Mouse (Mus musculus) G1E (cell line): ENCODE results near the gene Tbcel. TPM values are rescaled to one million over a fixed set of nuclear protein-coding genes. Genes with fewer than 3 reads are reported as not detected.

ENCODE experiments used
- ATAC-seq: 2 replicates; pipeline ENCODE4 v1.8.0; 2016; ENCODE audit warnings: mild to moderate bottlenecking; ENCODE audit not compliant: insufficient number of reproducible peaks, poor library complexity, low FRiP score, severe bottlenecking; ENCODE audit errors: extremely low read depth
- DNase-seq: peaks from one replicate; pipeline ENCODE4 v3.0.0; 2012; ENCODE audit warnings: low spot score
- H3K27me3 ChIP-seq: 2 replicates; pipeline ENCODE4 v1.6.1; 2012; ENCODE audit warnings: mild to moderate bottlenecking, low read length, inconsistent platforms; ENCODE audit not compliant: insufficient read depth
- H3K36me3 ChIP-seq: replicated peaks from 2 replicates; pipeline ENCODE3; 2012; ENCODE audit warnings: mild to moderate bottlenecking, inconsistent platforms
- H3K4me1 ChIP-seq: 2 replicates; pipeline ENCODE4 v1.6.1; 2012; ENCODE audit warnings: low read depth, low read length, inconsistent platforms, mixed read lengths; ENCODE audit not compliant: insufficient read depth
- H3K4me3 ChIP-seq: 2 replicates; pipeline ENCODE4 v1.5.1; 2012; ENCODE audit warnings: low read depth, mild to moderate bottlenecking, inconsistent platforms, low read length, moderate library complexity, mixed read lengths
- H3K9me3 ChIP-seq: replicated peaks from 2 replicates; pipeline ENCODE4 v1.6.1; 2012; ENCODE audit warnings: inconsistent platforms
- CTCF ChIP-seq: IDR thresholded peaks from 2 replicates; pipeline ENCODE4 v1.5.1; 2012; ENCODE audit warnings: low read depth, low read length, inconsistent platforms, mixed read lengths
- GATA1 ChIP-seq: IDR thresholded peaks from 2 replicates; pipeline ENCODE4 v1.6.1; 2012; ENCODE audit warnings: borderline replicate concordance, low read length, inconsistent platforms, mixed read lengths
- GATA2 ChIP-seq: IDR thresholded peaks from 2 replicates; pipeline ENCODE4 v1.6.1; 2012; ENCODE audit warnings: low read depth, low read length, inconsistent platforms, borderline replicate concordance
- POLR2AphosphoS5 ChIP-seq: IDR thresholded peaks from 2 replicates; pipeline ENCODE4 v1.6.1; 2012; ENCODE audit warnings: low read depth, low read length, inconsistent platforms; ENCODE audit not compliant: insufficient replicate concordance
- TAL1 ChIP-seq: conservative IDR thresholded peaks from 2 replicates; pipeline ENCODE4 v1.6.1; 2012; ENCODE audit warnings: low read depth, low read length, inconsistent platforms, mixed read lengths
- polyA plus RNA-seq: library from polyadenylated mRNA; stranded (reverse); fragments of >175 nt; gene quantifications from 2 replicates; pipeline ENCODE4 v1.2.3, GENCODE M21; 2012
- total RNA-seq, 2 experiments: library from RNA; stranded (forward) in 1 of 2; stranded (reverse) in 1 of 2; fragments of 200-1000 nt in 1 of 2; fragments of >200 nt in 1 of 2; fragmentation: Nextera tagmentation in 1 of 2; gene quantifications; 2 replicates each; pipeline ENCODE4 v1.2.3; 2014 to 2017

Tbcel gene
- total and polyA plus RNA-seq, 3 experiments: 4.2 to 33.3 (median 31.1) TPM

GRCm38 (mm10) chr9:42423649-42424048, 84.0 kb downstream of the Tbcel start:
- H3K4me3 ChIP-seq: no peak overlapping the region
- H3K4me1 ChIP-seq: peaks cover 10% of the 10 kb centered on the region; the same call in 1 of the 2 replicates
- H3K36me3 ChIP-seq: peaks cover 90% of the 10 kb centered on the region
- TF ChIP-seq CTCF (no peak), POLR2AphosphoS5 (no peak), GATA1 (no peak), GATA2 (no peak), TAL1 (no peak)
- no peaks in the 10 kb centered on the region for H3K27me3 ChIP-seq
- no peaks in the 10 kb centered on the region for H3K9me3 ChIP-seq
- DNase-seq (no peak), ATAC-seq (no peak; the same call in 1 of the 2 replicates)

GRCm38 (mm10) chr9:42419687-42420086, 87.9 kb downstream of the Tbcel start:
- ATAC-seq (no peak), DNase-seq (no peak)
- H3K36me3 ChIP-seq: peaks cover 90% of the 10 kb centered on the region
- H3K4me3 ChIP-seq: no peak overlapping the region
- peaks cover 6% of the 10 kb centered on the region; the same call in 1 of the 2 replicates for H3K4me1 ChIP-seq
- no peak for TF ChIP-seq GATA1
- TF ChIP-seq POLR2AphosphoS5: no peak
- no peak for TF ChIP-seq TAL1
- TF ChIP-seq CTCF: no peak
- TF ChIP-seq GATA2: no peak
- no peaks in the 10 kb centered on the region for H3K9me3 ChIP-seq
- no peaks in the 10 kb centered on the region for H3K27me3 ChIP-seq

- no peaks in the 10 kb centered on the region; the same call in 1 of the 2 replicates for H3K4me1 ChIP-seq
- H3K9me3 ChIP-seq: no peaks in the 10 kb centered on the region
- H3K4me3 ChIP-seq: no peak overlapping the region
- H3K27me3 ChIP-seq: no peaks in the 10 kb centered on the region
- DNase-seq (no peak), ATAC-seq (no peak)
- no peak for TF ChIP-seq CTCF
- no peak for TF ChIP-seq TAL1
- no peak for TF ChIP-seq GATA2
- no peak for TF ChIP-seq POLR2AphosphoS5
- no peak for TF ChIP-seq GATA1
- H3K36me3 ChIP-seq: peaks cover 92% of the 10 kb centered on the region
Measured at GRCm38 (mm10) chr9:42418786-42419185, 88.8 kb downstream of the Tbcel start.

GRCm38 (mm10) chr9:42417352-42417952, 90.2 kb downstream of the Tbcel start:
- no peak for DNase-seq
- H3K4me1 ChIP-seq: no peaks in the 10 kb centered on the region; the same call in 1 of the 2 replicates
- H3K9me3 ChIP-seq: no peaks in the 10 kb centered on the region
- peaks cover 92% of the 10 kb centered on the region for H3K36me3 ChIP-seq
- no peaks in the 10 kb centered on the region for H3K27me3 ChIP-seq
- TF ChIP-seq GATA1 (no peak), CTCF (no peak), POLR2AphosphoS5 (no peak), GATA2 (no peak), TAL1 (no peak)
- ATAC-seq: no peak
- no peak overlapping the region for H3K4me3 ChIP-seq

- Histone ChIP-seq H3K36me3 (peaks cover 78% of the 10 kb centered on the region), H3K9me3 (no peaks in the 10 kb centered on the region), H3K4me3 (no peak overlapping the region), H3K27me3 (no peaks in the 10 kb centered on the region), H3K4me1 (no peaks in the 10 kb centered on the region)
- TF ChIP-seq GATA1: no peak
- no peak for TF ChIP-seq GATA2
- TF ChIP-seq CTCF: no peak
- ATAC-seq: no peak
- no peak for DNase-seq
Measured at GRCm38 (mm10) chr9:42415184-42415583, 92.4 kb downstream of the Tbcel start.

GRCm38 (mm10) chr9:42413345-42413744, 94.3 kb downstream of the Tbcel start:
- Histone ChIP-seq H3K4me3 (no peak overlapping the region), H3K27me3 (no peaks in the 10 kb centered on the region), H3K36me3 (peaks cover 66% of the 10 kb centered on the region), H3K4me1 (no peaks in the 10 kb centered on the region), H3K9me3 (no peaks in the 10 kb centered on the region)
- DNase-seq (no peak), ATAC-seq (no peak)
- TF ChIP-seq CTCF (no peak), POLR2AphosphoS5 (no peak), GATA1 (no peak), TAL1 (no peak), GATA2 (no peak)
